Mouse (Mus musculus): ENCODE measurements around the gene Scaf4.
"Not testable (repeated sequence)": the region's sequence is repeated elsewhere in the genome, so short reads cannot be mapped to it uniquely, and the experiment has no call there.

The Scaf4 gene

DNA sequence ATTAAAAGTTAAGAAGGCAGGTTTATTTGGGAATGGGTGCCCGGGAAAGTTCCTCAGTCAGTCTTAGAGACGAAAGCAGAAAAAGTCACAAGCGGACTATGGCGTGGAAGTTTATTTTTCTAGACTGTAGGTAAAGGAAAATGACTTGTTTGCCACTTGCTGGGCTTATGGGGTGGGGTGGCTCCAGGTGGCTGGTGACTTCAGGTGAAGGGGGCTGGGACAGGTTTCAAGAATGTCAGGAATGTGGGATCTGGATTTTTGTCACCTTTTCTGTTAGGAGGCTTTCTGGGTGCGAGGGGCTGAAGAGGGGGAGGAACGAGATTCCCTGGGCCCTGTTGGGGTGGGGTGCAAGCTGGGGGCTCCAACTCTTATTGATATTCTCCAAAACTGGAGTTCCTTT lies 7.4 kb upstream of the Scaf4 start:
- no peak for DNase-seq (ENCODE audit: low spot score in 2 of 2)

DNA sequence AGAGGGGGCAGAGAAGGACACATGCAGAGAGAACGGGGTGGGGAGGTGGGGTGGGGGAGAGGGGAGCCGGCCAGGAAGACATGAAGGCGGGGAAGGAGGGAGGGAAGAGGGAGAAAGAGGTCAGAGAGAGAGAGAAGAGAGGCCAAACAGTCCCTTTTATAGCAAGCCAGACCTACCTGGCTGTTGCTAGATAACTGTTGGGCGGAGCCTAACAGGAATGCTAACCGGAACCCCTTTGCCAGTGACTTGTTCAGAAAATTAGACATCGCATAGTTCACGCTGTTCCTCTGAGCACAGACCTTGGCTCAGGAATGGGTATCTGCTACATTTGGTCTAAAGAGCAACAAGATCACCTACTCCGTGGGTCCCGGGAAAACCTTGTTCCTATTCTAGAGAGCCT lies 6.7 kb upstream of the Scaf4 start:
- no peak for DNase-seq (ENCODE audit: low spot score in 2 of 2)

DNA sequence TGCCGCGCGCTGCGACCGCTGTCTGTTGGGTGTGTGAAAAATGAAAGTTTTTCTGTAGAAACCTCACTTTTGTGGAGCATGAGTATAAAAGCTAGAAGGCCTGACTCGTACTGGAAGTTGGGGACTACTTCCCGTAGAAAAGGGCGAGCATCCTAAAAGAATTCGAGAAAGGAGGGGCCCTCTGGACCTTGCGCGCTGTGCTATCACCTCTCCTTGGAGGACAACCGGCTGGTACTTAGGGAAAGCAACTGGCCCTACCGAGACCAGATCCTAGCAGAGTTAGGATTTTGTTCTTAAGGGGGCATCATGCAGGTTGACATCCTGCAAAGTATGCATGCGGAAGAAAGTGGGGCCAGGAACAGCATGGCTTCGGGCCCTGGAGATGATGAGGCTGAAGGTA lies 613 bp upstream of the Scaf4 start:
- DNase-seq (ENCODE audit: low spot score in 2 of 2), result no peak

DNA sequence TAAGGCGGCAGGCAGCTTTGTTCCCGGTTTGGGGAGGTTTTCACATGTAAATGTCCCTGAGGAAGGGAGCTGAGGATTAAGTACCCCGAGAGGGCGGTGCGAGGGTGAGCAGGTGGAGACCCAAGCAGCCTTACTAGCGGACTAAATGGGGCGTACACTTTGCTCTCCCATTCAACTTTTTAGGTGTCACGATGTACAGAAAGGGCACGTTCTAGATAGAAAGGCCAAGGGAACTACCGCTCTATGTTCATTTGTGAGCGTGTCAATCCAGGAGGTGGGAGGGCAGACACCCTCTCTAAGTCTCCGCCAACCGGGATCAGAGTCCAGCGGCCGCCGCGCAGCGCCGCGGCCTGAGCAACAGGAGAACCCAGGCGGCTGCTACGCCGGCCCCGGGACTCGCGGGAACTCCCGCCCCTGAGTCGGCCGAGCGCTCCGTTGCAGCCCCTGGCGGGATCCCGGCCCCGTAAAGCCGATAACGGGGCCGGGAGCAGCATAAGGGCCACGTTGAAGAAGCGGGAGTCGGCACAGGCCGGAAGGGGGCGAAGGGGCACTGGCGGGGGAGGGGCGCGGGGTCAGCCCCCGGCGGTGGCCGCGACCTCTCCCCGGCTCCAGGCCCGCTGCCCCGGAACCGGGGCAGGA lies 918 bp downstream of the Scaf4 start:
- DNase-seq (ENCODE audit: low spot score in 2 of 2), result peak in 1 of 2 experiments; percentile 34

DNA sequence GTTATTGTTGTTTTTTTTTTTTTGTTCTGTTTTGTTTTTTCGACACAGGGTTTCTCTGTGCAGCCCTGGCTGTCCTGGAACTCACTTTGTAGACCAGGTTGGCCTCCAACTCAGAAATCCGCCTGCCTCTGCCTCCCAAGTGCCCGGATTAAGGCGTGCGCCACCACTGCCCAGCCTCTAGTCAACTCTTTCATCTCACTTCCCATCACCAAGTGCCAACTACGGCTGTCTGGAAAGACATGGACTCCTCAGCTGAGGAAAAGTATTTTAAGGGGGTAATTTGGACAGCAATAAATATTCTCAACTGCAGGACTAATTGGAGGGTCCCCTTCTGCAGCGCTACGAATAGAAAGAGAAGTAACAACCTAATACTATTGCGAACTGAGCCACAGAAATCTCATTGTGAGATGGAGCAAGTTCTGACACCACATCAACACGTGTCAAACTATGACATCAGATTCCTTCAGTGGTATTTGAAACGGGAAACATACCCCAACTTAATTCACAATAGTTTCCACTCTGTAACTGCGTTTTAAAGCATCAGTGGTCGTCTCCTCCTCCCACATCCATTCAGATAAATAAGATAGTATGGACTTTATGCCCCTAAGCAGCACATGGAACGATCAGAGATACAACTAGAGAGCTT lies 1.6 kb downstream of the Scaf4 start:
- no peak for DNase-seq (ENCODE audit: low spot score in 2 of 2)

DNA sequence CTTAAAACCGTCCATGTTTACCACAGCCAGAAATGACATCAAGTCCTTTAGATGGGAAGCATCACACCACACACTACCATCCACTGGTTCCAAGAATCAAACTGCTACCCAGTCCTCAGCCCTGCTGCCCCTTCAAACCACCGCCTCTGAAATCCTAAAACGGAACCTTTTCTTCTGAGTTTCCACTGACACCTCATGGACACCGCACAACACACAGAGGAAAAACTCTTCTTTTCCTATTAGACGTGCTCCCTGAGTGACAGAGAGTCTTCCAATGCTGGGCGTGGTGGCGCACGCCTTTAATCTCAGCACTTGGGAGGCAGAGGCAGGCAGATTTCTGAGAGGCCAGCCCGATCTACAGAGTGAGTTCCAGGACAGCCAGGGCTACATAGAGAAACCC lies 2.9 kb downstream of the Scaf4 start:
- DNase-seq (ENCODE audit: low spot score in 2 of 2), result no peak

DNA sequence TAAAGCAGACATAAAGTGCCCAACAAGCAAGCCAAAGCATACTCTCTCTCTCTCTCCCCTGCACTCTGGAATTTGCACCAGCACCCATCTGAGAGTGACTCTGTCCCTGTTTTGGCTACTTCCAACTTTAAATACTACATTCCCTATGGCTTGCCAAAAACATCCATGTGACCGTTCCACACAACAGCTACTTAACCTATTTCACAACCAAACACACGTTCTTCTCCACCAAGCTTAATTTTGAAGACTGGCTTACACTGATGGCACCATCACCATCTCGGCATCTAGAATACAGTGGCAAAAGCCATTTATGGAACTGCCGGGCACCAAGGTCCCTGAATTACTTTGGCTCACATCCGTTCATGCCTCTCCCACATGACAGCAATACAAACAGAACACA lies 3.3 kb downstream of the Scaf4 start:
- DNase-seq (ENCODE audit: low spot score in 2 of 2), result no peak

DNA sequence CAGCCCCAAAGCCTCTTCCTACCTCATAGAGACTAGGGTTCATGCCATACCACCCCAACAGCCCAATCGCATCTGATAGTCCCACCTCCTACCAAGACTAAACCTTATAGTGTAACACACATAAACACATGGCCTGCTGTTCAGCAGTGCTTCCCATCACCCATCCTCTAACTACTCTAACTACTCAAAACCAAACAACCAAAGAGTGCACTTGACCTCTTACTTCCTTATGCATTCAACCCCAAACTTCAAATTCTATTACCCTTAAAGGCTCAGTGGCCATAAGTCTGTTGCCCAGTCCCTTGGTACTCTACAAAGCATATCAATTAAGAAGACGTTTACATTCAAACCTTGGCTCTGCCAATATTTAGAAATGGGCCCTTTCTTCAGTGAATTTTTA lies 3.8 kb downstream of the Scaf4 start:
- no peak for DNase-seq (ENCODE audit: low spot score in 2 of 2)

DNA sequence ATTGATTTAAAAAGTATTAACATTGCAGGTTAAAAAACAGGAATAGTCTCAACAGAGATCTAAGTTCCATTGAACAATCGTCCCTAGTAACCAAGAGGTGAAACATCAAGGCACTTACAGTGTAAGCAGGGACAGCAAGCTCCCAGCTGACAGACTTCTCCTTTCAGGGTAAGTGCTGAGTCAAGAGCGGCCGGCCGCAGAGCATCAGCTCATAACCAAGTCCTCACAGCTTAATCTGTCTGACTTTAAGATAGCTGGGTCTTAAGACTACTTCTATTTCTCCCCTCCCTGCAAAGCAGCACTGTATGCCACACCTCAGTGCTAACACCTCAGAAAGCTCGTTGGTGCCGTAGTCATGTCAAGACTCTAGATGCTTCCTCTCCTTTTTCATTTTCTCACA lies 5.2 kb downstream of the Scaf4 start:
- no peak for DNase-seq (ENCODE audit: low spot score in 2 of 2)

DNA sequence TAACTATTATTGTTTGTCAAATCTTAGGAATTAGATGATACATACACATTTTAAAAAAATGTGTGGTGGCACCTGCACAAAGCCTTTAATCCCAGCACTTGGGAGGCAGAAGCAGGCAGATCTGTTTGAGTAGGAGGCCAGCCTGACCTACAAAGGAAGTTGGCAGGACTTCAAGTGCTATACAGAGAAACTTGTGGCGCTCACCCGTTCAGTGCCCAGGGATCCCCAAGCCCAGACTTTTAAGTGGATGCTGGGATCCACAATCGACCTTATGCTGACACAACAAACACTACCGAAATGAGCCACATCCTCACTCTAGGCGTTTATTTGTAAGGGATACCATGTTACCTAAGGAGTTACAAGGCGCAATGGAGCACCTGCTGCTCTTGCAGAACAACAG lies 8.8 kb downstream of the Scaf4 start:
- DNase-seq (ENCODE audit: low spot score in 2 of 2), result no peak

DNA sequence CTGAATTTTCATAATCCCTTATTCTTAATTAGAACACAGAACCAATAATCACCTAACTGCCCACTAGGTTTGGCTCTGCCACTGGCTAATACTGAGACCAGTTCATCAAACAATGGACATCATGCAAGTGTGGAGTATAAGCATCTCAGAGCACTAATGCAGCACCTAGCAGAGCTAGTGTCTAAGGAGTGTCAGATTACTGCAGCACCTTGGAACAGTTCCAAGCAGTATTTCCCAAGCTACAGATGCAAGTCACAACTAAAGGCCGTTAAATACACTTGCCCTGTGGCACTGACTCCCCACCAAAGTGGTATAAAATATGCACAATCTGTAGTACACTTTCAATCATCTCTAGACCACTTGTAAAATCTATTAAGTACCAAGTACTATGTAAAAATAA lies 17.7 kb downstream of the Scaf4 start:
- DNase-seq (ENCODE audit: low spot score in 2 of 2), result no peak

DNA sequence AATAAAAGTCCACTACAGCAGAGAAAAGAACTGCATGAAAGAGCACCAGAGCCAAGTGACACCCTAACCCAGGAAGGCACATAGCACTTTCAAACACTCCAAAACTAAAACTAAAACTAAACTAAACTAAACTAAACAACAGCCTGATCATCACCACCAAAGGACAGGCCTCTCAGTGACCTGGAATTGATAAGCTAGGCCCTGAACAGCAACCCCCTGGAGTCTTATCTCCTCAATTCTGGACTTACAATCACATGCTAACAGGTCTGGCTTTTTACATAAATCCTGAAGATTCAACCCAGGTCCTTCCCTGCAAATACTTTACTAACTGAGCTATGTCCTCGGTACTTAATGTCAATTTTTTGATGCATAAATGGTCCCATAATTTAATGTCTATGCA lies 19.2 kb downstream of the Scaf4 start:
- no peak for DNase-seq (ENCODE audit: low spot score in 2 of 2)

DNA sequence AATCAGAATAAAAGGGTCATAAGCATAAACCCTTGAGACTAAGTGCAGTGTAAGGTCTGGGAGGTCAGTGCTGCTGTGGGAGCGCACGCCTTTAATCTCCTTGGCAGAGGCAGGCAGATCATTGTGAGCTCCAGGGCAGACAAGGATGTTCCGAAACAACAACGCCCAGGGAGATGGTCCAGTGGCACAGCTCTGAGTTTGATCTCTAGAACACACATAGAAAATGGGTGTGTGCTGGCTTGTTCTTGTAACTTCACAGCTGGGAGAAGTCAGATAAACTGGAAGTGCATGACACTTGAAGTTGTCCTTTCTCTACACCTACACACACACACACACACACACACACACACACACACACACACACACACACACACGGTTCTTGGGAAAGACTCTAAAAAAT lies 20.3 kb downstream of the Scaf4 start:
- DNase-seq (ENCODE audit: low spot score in 2 of 2), result no peak

DNA sequence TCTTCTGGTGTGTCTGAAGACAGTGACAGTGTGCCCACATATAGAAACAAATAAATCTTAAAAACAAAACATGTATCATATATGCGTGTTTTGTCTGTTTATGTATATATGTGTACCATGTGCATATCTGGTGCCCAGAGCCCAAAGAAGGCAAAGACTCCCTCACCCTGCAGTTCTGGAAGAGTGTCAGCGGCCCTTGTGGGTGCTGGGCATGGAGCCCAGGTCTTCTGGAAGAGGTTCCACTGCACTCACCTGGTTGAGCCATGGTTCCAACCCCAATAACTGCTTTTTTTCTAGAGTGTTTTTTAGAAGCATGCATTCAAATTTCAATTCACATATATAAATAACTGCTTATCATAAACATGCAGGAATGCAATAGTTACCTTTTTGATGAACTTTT lies 22.5 kb downstream of the Scaf4 start:
- no peak for DNase-seq (ENCODE audit: low spot score in 2 of 2)

DNA sequence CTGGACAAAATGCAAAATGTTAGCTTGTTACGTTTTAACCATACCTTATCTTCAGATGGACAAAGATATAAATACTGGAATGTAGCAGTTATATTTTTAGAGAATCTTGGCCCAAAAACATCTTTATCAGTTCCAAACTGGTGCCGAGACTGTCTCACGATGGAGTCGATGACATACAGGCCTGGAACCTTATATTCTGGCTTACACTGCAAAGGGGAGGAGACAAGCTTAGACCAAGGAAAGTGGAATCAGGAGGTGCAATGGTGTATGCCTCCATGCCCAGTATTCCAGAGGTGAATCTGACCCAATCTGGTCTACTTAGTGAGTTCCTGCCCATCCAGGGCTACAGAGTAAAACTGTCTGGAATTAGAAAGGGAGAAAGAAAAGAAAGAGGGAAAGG lies 24.2 kb downstream of the Scaf4 start:
- DNase-seq (ENCODE audit: low spot score in 2 of 2), result no peak

DNA sequence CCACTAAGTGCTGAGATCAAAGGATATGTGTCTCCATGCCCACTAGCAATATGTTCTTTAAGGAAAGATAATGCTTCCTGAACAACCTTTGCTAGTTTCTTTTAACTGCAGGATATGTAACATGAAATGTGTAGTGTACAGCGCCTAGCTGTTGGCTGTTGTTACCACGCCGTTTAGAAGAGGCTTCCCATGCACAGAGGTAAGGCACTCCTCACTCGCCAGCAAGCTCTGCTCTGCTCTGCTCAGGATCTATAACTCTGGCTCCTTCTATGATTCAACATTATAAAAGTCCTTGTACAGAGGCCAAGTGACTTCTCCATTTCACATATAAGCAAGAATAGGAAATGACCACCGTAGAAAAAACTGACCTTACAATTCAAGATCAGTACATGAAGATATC lies 24.7 kb downstream of the Scaf4 start:
- no peak for DNase-seq (ENCODE audit: low spot score in 2 of 2)

DNA sequence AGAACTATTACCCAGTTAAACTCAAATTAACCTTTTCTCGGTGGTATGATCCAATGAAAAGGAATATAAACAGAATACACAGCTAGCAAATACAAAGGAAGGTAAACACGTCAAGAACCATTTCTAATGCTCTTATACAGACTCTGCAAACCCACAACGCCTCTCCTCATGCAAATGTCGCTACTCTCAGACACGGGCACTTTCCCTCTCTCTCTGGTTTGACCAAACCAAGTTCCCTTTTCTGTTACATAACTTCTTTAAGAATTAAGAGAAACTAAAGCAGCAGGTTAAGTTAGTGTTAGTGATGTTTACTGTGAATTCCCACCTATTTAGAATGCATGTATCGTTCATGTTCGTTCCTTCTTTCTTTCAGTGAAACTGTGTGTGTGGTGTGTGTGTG lies 25.4 kb downstream of the Scaf4 start:
- no peak for DNase-seq (ENCODE audit: low spot score in 2 of 2)

DNA sequence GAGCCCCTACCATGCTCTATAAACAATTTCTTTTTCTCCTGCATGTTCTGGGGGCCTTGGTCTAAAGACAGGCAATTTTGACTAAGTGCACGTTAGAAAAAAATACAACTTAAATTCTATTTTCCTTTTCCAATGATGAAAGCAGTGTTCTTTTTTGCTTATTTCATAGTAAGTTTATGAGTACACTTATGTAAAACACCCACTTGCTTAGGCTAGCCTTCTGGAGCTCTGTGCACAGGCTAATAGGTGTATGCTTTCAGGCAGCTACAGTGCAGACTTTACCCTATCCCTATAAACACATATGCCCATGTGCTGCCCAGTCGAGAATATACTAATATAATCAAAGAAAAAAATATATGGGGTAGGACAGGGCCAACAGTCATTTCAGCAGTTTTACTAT lies 31.8 kb downstream of the Scaf4 start:
- no peak for DNase-seq (ENCODE audit: low spot score in 2 of 2)

DNA sequence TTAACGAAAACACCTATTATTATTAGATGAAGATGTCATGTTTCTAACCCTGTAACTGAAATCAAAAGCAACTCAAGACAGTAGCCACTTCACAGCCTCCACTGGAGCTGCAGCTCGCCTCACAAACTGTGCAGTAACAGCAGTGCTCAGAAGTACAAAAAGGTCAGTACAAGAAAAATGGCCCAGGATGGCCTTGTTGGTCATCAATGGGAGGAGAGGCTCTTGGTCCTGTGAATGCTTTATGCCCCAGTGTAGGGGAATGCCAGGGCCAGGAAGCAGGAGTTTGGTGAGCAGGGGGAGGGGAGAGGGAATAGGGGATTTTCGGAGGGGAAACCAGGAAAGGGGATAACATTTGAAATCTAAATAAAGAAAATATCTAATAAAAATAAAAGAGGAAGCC lies 33.0 kb downstream of the Scaf4 start:
- DNase-seq (ENCODE audit: low spot score in 2 of 2), result not testable (repeated sequence)

DNA sequence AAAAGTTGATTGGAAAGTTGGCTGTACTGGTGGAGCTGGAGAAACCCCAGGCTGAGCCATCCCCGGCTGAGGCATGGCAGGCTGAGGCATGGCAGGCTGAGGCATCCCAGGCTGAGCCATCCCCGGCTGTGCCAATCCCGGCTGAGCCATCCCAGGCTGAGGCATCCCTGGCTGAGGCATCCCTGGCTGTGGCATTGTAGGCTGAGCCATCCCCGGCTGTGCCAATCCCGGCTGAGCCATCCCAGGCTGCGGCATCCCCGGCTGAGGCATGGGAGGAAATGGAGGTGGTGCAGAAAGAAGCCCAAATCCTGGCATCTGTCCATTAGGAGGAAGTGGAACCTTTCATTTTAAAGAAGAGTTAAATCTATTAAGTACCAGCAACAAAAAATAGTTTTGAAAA lies 34.2 kb downstream of the Scaf4 start:
- DNase-seq (ENCODE audit: low spot score in 2 of 2), result no peak

DNA sequence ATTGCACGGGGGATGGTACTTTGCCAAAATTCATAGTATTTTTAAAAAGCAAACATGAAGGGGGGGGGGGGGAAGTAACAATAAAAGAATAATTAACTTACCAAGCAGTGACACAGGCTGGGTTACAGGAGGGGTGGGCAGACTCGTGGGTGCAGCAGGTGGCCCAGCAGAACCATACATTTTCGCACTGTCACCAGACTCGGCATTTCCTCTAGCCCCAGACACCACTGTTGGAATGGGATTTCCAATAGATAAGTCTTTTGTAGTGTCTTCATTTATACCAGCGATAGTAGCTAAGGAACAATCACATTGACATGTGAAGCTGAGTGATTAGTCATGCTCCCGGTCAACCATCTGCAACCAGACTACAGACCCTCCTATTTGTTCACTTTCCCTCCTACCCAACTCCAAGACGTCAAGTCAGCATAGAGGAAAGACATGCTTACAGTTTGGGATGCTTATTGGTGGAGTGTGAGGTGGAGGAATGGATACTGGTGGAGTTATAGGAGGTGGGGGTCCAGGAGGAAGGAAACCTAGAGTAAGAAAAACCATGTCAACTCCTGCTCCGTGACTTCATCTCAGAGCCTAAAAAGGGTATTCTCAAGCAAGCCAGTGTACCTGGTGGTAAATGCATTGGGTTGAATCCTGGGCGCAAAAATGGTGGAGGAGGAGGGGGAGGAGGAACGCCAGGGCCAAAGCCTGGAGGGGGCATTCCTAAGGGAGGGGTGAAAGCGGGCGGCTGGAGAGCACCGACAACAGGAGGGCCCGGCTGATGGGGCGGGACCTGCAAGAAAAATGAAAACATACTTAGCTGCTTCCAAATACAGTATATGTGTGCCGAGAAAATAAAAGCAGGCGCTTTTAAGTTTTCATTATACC lies 41.6 kb downstream of the Scaf4 start:
- no peak for DNase-seq (ENCODE audit: low spot score in 2 of 2)

DNA sequence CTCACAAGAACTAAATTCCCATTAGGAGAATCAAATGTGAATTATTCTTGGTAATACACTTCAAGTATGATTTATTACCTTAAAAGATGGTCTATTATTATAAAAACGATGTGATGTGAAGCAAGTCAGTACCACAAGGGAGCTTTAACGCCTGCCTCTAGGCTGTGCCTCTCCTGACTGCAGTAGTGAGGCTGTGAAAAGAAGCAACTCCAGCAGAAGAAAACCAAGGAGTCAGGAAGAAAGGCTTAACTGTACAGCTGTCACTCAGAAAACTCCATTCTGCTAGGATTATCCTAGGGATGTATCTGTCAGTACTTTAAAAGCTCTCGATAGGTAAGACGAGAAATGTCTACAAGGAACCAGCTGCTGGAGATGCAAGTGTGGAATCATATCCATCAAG lies 42.4 kb downstream of the Scaf4 start:
- DNase-seq (ENCODE audit: low spot score in 2 of 2), result no peak

DNA sequence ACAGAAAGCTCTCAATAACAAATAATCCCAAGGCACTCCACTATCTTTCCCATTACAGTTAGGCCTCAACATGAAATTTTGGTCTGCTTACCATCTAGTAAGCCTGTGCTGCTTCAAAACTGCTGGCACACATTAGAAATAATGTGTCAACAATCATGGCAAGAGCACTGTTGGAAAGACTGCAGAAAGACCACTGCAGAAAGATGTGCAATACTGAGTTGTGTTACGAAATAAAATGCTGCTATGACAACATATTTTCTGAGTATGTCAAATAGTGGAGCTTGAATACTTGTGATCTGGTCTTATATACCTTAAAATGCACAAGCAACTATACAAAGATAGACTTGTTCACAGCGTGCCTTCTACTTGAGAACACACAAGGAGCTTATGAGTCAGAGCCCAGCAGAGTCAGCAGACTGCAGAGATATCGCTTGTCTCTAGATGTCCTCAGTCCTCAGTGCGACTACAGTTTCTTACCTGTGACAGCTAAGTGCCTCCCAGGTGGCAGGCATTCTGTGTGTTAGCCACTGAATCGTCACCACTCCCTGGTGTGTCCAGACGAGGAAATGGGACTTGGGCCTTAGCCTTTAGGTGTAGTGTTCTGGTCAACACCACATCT lies 45.1 kb downstream of the Scaf4 start:
- DNase-seq (ENCODE audit: low spot score in 2 of 2), result no peak
